Mouse (Mus musculus): Measurements from ENCODE around the gene Lgi4. TPM values are rescaled to one million over a fixed set of nuclear protein-coding genes. Genes with fewer than 3 reads are reported as not detected.

Lgi4 gene
- polyA plus RNA-seq, 1 experiment from 2014 or later, result 0.44 TPM

DNA sequence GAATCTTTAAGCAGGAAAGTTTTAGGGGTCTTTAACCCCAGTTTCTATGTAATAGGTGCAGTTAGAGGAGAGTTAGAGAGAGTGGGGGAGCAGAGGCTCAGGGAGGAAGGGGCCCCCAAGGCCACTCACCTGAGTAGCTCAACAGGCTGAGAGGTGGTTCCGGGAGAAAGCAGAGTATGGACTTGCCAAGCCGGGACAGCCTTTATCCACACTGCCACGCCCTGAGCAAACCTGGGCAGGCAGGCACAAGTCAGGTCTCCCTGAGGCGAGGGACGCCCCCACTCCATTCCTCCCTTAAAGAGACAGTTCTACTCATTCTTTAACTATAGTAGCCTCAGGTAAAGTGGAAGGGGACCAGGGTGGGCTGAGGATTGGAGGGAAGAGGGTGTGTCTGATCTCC, 17.4 kb downstream of the Lgi4 start, which contains the start of gene Fxyd3:
TSS of gene Fxyd3 (minus strand) at position 213 of the 400 bp plus-strand sequence.
- no peak for DNase-seq (ENCODE audit: low spot score)
- H3K9me3 ChIP-seq (ENCODE audit: control insufficient read depth, low read length), result no peaks in the 10 kb centered on the region
- H3K9ac ChIP-seq (ENCODE audit: low read length), result no peak within 1 kb of the TSS
- H3K4me1 ChIP-seq (replicated peaks; ENCODE audit: control insufficient read depth, insufficient read depth, low read length), result no peaks in the 10 kb centered on the region
- 67% methylated on average over 5 of the region's 5 CpGs for WGBS
- H3K4me3 ChIP-seq (ENCODE audit: low read depth, low read length), result no peak within 1 kb of the TSS
- H3K27me3 ChIP-seq (ENCODE audit: control insufficient read depth, insufficient read depth, low read length), result no peaks in the 10 kb centered on the region
- no peak within 1 kb of the TSS for H3K27ac ChIP-seq (ENCODE audit: low read depth, low read length)
- ATAC-seq (replicated peaks; ENCODE audit: low FRiP score), result no peak
- no peak within 1 kb of the TSS for H3K4me2 ChIP-seq (ENCODE audit: low read depth, low read length, severe bottlenecking)
- no peaks in the 10 kb centered on the region for H3K36me3 ChIP-seq (ENCODE audit: control insufficient read depth, insufficient read depth, low read length)

DNA sequence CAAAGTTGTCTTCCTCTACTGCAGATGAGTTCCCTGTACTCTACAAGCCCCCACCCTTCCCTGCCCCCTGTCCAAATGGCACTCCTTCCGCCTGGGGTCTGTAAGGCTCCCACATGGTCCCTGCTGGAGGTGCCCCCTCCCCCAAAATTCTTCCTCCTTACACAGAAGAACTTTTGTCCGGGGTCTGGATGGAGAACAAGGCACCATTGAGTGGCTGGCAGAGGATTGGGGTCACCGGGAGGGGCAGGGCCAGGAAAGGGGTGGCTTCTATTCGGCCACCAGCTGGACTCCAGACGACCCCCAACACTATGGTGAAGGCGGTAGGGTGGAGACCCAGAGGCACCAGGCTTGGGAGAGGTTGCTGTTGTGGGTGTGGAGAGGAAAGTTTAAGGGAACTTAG, 18.3 kb downstream of the Lgi4 start:
- 55% methylated on average over 6 of the region's 6 CpGs for WGBS
- no peak overlapping the region for H3K4me2 ChIP-seq (ENCODE audit: low read depth, low read length, severe bottlenecking)
- no peak overlapping the region for H3K9ac ChIP-seq (ENCODE audit: low read length)
- H3K4me3 ChIP-seq (ENCODE audit: low read depth, low read length), result no peak overlapping the region
- H3K9me3 ChIP-seq (ENCODE audit: control insufficient read depth, low read length), result no peaks in the 10 kb centered on the region
- H3K27me3 ChIP-seq (ENCODE audit: control insufficient read depth, insufficient read depth, low read length), result no peaks in the 10 kb centered on the region
- H3K27ac ChIP-seq (ENCODE audit: low read depth, low read length), result no peak overlapping the region
- DNase-seq (ENCODE audit: low spot score) (no peak), ATAC-seq (replicated peaks; ENCODE audit: low FRiP score) (no peak)
- H3K36me3 ChIP-seq (ENCODE audit: control insufficient read depth, insufficient read depth, low read length), result no peaks in the 10 kb centered on the region
- H3K4me1 ChIP-seq (replicated peaks; ENCODE audit: control insufficient read depth, insufficient read depth, low read length), result no peaks in the 10 kb centered on the region

DNA sequence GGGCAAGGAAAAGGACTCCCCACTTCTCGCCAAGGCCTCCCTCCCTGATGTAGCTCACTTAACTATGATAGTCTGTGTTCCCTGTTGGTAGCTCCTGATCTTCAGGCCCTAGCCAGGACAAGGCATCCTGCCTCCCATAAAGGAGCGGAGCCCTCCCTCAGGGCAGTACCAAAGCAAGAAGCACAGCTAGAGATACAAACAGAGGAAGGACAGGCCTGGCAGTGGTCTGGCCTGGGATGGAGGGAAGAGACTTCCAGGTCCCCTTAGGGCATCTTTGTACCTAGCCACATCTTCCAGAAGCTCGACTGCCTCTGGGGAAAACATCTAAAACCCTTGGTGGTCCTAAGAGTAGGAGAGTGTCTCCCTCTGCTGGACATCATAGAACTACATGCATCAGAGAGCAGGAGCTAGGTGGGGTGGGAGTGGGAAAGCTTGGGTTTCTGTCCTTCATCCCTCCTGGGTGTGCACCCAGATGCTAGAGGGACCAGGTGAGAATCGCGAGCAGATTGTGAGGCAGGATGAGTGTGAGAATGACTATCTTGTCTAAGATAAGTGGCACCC, 18.8 kb downstream of the Lgi4 start:
- no peak overlapping the region for H3K4me3 ChIP-seq (ENCODE audit: low read depth, low read length)
- ATAC-seq (replicated peaks; ENCODE audit: low FRiP score), result peak; percentile 39; the same call in 1 of the 2 replicates
- H3K36me3 ChIP-seq (ENCODE audit: control insufficient read depth, insufficient read depth, low read length), result no peaks in the 10 kb centered on the region
- no peak overlapping the region for H3K27ac ChIP-seq (ENCODE audit: low read depth, low read length)
- no peaks in the 10 kb centered on the region for H3K9me3 ChIP-seq (ENCODE audit: control insufficient read depth, low read length)
- H3K27me3 ChIP-seq (ENCODE audit: control insufficient read depth, insufficient read depth, low read length), result no peaks in the 10 kb centered on the region
- H3K4me2 ChIP-seq (ENCODE audit: low read depth, low read length, severe bottlenecking), result no peak overlapping the region
- H3K9ac ChIP-seq (ENCODE audit: low read length), result no peak overlapping the region
- no peak for DNase-seq (ENCODE audit: low spot score)
- 44% methylated on average over 5 of the region's 5 CpGs for WGBS
- no peaks in the 10 kb centered on the region for H3K4me1 ChIP-seq (replicated peaks; ENCODE audit: control insufficient read depth, insufficient read depth, low read length)

DNA sequence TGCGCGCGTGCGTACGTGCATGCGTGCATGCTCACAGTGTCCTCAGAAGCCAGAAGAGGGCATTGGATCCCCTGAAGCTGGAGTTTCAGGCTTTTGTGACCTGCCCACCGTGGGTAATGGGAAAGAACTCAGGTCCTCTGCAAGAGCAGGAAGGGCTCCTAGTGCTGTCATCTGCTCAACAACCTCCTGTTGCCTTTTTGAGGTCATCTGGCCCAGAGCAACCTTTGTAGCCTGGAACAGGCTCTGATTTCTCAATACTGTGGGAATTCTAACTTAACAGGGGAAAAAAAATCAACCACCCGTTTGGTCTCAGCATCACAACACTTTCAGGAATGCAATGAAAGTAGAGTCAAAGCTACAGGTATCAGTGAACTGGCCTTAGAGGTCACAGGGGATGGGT, 20.5 kb downstream of the Lgi4 start:
- DNase-seq (ENCODE audit: low spot score), result no peak
- H3K4me2 ChIP-seq (ENCODE audit: low read depth, low read length, severe bottlenecking), result no peak overlapping the region
- H3K4me1 ChIP-seq (replicated peaks; ENCODE audit: control insufficient read depth, insufficient read depth, low read length), result no peaks in the 10 kb centered on the region
- WGBS, result 87% methylated on average over 8 of the region's 8 CpGs
- no peaks in the 10 kb centered on the region for H3K27me3 ChIP-seq (ENCODE audit: control insufficient read depth, insufficient read depth, low read length)
- no peak overlapping the region for H3K4me3 ChIP-seq (ENCODE audit: low read depth, low read length)
- no peak overlapping the region for H3K9ac ChIP-seq (ENCODE audit: low read length)
- H3K9me3 ChIP-seq (ENCODE audit: control insufficient read depth, low read length), result no peaks in the 10 kb centered on the region
- no peaks in the 10 kb centered on the region for H3K36me3 ChIP-seq (ENCODE audit: control insufficient read depth, insufficient read depth, low read length)
- ATAC-seq (replicated peaks; ENCODE audit: low FRiP score), result no peak
- no peak overlapping the region for H3K27ac ChIP-seq (ENCODE audit: low read depth, low read length)

DNA sequence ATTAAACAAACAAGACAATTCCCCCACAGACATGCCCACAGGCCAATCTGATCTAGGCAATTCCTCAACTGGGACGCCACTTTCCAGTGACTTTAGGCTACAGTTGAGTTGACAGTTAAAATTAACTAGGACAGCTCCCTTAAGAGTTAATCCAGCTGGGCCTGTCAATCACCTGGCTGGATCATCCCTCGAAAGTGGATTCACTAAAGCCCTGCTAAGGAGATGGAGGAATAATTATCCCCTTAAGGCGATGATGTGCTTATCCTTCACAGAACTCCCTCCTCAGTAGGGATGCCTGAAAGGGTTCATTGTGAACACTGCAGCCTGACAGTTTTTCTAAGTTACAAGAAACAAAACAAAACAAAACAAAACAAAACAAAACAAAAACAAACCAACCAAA, 21.5 kb downstream of the Lgi4 start:
- H3K9me3 ChIP-seq (ENCODE audit: control insufficient read depth, low read length), result no peaks in the 10 kb centered on the region
- ATAC-seq (replicated peaks; ENCODE audit: low FRiP score) (no peak), DNase-seq (ENCODE audit: low spot score) (no peak)
- WGBS, result 45% methylated on average over 3 of the region's 3 CpGs
- H3K4me1 ChIP-seq (replicated peaks; ENCODE audit: control insufficient read depth, insufficient read depth, low read length), result 0 out of 2 replicates have a peak, but pooled peaks cover 3% of the 10 kb centered on the region
- no peaks in the 10 kb centered on the region for H3K36me3 ChIP-seq (ENCODE audit: control insufficient read depth, insufficient read depth, low read length)
- H3K9ac ChIP-seq (ENCODE audit: low read length), result no peak overlapping the region
- no peak overlapping the region for H3K27ac ChIP-seq (ENCODE audit: low read depth, low read length)
- H3K27me3 ChIP-seq (ENCODE audit: control insufficient read depth, insufficient read depth, low read length), result no peaks in the 10 kb centered on the region
- H3K4me3 ChIP-seq (ENCODE audit: low read depth, low read length), result no peak overlapping the region
- no peak overlapping the region for H3K4me2 ChIP-seq (ENCODE audit: low read depth, low read length, severe bottlenecking)

DNA sequence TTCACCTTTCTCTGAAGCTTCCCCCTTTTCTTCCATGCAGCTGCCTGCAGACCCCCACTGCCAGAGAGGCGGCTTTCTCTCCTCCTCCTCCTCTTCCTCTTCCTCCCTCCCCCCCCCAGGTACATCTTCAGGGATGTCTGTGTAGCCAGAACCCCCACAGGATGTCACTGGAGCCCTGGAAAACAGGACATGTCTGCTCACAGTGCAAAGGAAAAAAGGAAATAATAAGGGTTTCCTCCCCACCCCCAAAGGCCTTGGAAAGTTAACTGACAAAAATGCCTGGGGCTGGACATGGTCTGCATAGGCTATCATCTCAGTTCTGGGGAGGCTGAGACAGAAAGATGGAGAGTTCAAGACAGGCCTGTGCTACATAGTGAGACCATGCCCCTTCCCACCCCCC, 22.0 kb downstream of the Lgi4 start:
- 0 out of 2 replicates have a peak, but pooled peaks cover 3% of the 10 kb centered on the region for H3K4me1 ChIP-seq (replicated peaks; ENCODE audit: control insufficient read depth, insufficient read depth, low read length)
- no peak overlapping the region for H3K9ac ChIP-seq (ENCODE audit: low read length)
- H3K9me3 ChIP-seq (ENCODE audit: control insufficient read depth, low read length), result no peaks in the 10 kb centered on the region
- H3K27ac ChIP-seq (ENCODE audit: low read depth, low read length), result no peak overlapping the region
- no peak for ATAC-seq (replicated peaks; ENCODE audit: low FRiP score)
- H3K36me3 ChIP-seq (ENCODE audit: control insufficient read depth, insufficient read depth, low read length), result no peaks in the 10 kb centered on the region
- DNase-seq (ENCODE audit: low spot score), result no peak
- 38% methylated on average over 1 of the region's 1 CpGs for WGBS
- no peak overlapping the region for H3K4me3 ChIP-seq (ENCODE audit: low read depth, low read length)
- no peak overlapping the region for H3K4me2 ChIP-seq (ENCODE audit: low read depth, low read length, severe bottlenecking)
- no peaks in the 10 kb centered on the region for H3K27me3 ChIP-seq (ENCODE audit: control insufficient read depth, insufficient read depth, low read length)

DNA sequence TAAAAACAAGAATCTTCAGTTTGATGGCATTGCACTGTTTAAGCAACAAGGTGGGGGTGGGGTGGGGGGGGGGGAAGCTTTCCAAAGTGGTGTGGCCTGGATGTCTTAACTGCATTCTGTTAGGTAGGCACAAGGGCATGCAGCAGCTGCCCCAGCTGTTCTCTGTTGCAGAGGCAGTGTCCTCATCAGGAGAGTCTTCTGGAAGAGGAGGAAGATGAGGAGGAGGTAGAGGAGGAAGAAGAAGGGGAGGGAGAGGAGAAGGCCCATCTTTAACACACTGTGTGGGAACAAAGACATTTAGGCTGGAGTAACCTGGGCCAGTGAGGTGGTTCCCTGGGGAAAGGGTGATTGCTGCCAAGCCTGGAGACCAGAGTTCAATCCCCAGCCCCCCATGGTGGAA, 23.0 kb downstream of the Lgi4 start:
- no peak overlapping the region for H3K4me2 ChIP-seq (ENCODE audit: low read depth, low read length, severe bottlenecking)
- ATAC-seq (replicated peaks; ENCODE audit: low FRiP score), result no peak
- no peak overlapping the region for H3K27ac ChIP-seq (ENCODE audit: low read depth, low read length)

DNA sequence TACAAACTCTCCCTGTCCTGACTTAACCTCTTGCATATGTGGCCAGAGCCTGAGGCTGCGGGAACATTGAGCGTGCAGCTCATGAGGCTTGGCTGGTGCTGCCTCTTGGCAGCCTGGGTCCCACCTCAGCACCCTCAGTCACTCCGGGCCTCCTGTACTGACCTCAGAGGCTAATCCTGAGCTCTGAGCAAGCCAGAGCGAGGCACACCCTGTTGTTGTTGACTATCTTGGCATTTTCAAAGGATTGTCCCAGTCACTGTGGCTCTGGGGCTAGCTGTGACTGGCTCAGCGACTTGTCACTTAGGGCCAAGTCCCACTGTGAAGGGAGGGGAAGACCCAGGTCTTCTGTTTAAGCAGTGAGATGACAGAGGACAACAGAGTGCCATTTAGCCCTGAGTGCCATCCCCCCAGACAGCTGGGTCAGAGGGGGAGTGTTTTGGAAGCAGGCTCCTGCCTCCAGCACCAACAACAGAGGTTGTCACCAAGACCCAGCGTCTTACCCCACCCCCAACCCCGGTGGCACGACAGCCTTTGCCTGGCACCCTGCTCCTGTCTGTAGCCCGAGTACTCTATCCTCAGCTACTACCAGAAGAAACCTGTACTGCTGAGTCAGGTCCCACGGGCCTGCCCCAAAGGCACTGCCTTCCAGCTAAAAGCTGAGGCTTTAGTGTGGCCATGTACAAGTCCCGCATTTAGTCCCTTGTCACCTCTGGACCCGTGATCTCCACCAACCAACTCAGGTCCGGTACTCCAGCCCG, 23.9 kb downstream of the Lgi4 start:
- DNase-seq (ENCODE audit: low spot score) (no peak), ATAC-seq (replicated peaks; ENCODE audit: low FRiP score) (no peak)
- Histone ChIP-seq H3K4me2 (ENCODE audit: low read depth, low read length, severe bottlenecking) (no peak overlapping the region), H3K27me3 (ENCODE audit: control insufficient read depth, insufficient read depth, low read length) (no peaks in the 10 kb centered on the region), H3K27ac (ENCODE audit: low read depth, low read length) (no peak overlapping the region), H3K9me3 (ENCODE audit: control insufficient read depth, low read length) (no peaks in the 10 kb centered on the region), H3K9ac (ENCODE audit: low read length) (no peak overlapping the region), H3K4me1 (replicated peaks; ENCODE audit: control insufficient read depth, insufficient read depth, low read length) (0 out of 2 replicates have a peak, but pooled peaks cover 3% of the 10 kb centered on the region), H3K4me3 (ENCODE audit: low read depth, low read length) (no peak overlapping the region), H3K36me3 (ENCODE audit: control insufficient read depth, insufficient read depth, low read length) (no peaks in the 10 kb centered on the region)
- WGBS, result 61% methylated on average over 14 of the region's 14 CpGs

More for the DNA sequence above, 23.0 kb downstream of the Lgi4 start:
- Histone ChIP-seq H3K9ac (ENCODE audit: low read length) (no peak overlapping the region), H3K4me1 (replicated peaks; ENCODE audit: control insufficient read depth, insufficient read depth, low read length) (0 out of 2 replicates have a peak, but pooled peaks cover 3% of the 10 kb centered on the region), H3K9me3 (ENCODE audit: control insufficient read depth, low read length) (no peaks in the 10 kb centered on the region), H3K4me3 (ENCODE audit: low read depth, low read length) (no peak overlapping the region), H3K27me3 (ENCODE audit: control insufficient read depth, insufficient read depth, low read length) (no peaks in the 10 kb centered on the region), H3K36me3 (ENCODE audit: control insufficient read depth, insufficient read depth, low read length) (no peaks in the 10 kb centered on the region)
- DNase-seq (ENCODE audit: low spot score), result no peak

DNA sequence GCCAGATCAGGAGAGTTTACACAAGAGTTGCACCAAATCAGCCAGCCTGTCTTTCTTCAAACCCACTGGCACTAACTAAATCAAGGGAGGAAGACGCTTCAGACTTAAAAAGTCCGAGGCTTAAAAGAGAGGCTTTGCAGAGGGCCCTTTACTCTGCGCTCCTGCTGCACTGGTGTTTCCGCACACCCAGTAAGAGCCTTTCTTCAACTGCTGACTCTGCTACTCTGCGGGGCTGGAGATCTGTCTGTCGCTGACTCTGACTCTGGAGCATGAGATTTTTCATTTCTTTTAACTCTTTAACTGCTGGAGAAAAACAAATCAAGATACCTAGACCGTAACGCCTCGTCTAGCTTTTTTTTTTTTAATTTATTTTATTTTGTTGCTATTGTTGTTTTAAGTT, 25.0 kb downstream of the Lgi4 start:
- Histone ChIP-seq H3K9me3 (ENCODE audit: control insufficient read depth, low read length) (no peaks in the 10 kb centered on the region), H3K4me1 (replicated peaks; ENCODE audit: control insufficient read depth, insufficient read depth, low read length) (0 out of 2 replicates have a peak, but pooled peaks cover 3% of the 10 kb centered on the region), H3K36me3 (ENCODE audit: control insufficient read depth, insufficient read depth, low read length) (no peaks in the 10 kb centered on the region), H3K27ac (ENCODE audit: low read depth, low read length) (no peak overlapping the region), H3K9ac (ENCODE audit: low read length) (no peak overlapping the region), H3K27me3 (ENCODE audit: control insufficient read depth, insufficient read depth, low read length) (no peaks in the 10 kb centered on the region), H3K4me3 (ENCODE audit: low read depth, low read length) (no peak overlapping the region), H3K4me2 (ENCODE audit: low read depth, low read length, severe bottlenecking) (no peak overlapping the region)
- WGBS, result 57% methylated on average over 9 of the region's 9 CpGs
- ATAC-seq (replicated peaks; ENCODE audit: low FRiP score) (no peak), DNase-seq (ENCODE audit: low spot score) (no peak)
